Mouse (Mus musculus) C2C12 (cell line): ENCODE data around the gene Commd7.

ENCODE experiments used
- CTCF ChIP-seq: IDR thresholded peaks from one replicate; pipeline ENCODE4 v1.5.1; 2011; ENCODE audit not compliant: control insufficient read depth, insufficient read depth, insufficient read length
- MAX ChIP-seq: IDR thresholded peaks from one replicate; pipeline ENCODE4 v1.6.1; 2011; ENCODE audit warnings: mild to moderate bottlenecking, control low read depth

DNA sequence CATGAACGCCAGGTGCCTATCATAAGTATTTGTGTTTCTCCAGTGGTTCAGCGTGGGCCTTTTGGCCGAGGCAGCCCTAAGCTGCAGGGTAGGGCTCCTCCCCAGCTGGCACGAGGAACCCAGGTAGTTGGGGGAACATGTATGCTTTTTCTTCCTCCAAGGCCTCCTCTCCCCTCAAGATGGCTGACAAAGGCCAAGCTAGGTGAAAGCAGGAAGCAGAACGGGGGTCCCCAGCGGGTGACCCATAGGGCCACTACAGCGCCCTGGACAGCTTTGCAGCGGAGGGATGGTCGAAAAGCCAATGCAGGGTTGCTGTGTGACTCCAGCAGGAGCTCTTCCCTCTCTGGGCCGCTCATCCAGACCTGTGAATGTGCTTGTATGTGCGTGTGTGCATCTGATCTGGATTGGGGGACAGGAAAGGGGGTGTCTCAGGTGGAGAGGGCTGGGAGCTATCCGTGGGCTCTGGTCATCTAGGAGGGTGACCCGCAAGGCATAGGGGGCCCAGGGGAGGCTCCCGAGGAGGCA lies 16.3 kb upstream of the Commd7 start:
- TF ChIP-seq CTCF (no peak), MAX (no peak)
